ENCODE assay signal across 26 mouse cellular contexts in genomic region chr10:26363605-26364004, GRCm38 (mm10). TPM values are rescaled to one million over a fixed set of nuclear protein-coding genes. Genes with fewer than 3 reads are reported as not detected.
A peak's percentile ranks its signal among the peaks of the same experiment; 100 is the strongest.
DNase-seq lines count a peak whose midpoint lies in the region; ATAC-seq and TF ChIP-seq lines count a peak whose summit lies in the region.
"Had no signal": no experiment of that assay in that cellular context is flagged by ENCODE, and none has a peak within 500 bp of the region (broad histone marks: within the 10 kb centered on the region; RNA-seq: fewer than 3 reads in every experiment).

No protein-coding gene starts in this region.

- no peak for TF ChIP-seq CTCF in lung, embryonic 14.5 days (IDR thresholded peaks at IDR 0.05; ENCODE audit: low read depth)

- no peaks in the 10 kb centered on the region; the same call in 1 of the 2 replicates for H3K36me3 ChIP-seq in lung, embryonic 14.5 days (ENCODE audit: insufficient read depth)
- H3K36me3 ChIP-seq in midbrain, embryonic 13.5 days = peaks cover 7% of the 10 kb centered on the region; the same call in 1 of the 2 replicates
- H3K36me3 ChIP-seq: intestine, embryonic 15.5 days had no signal

- H3K4me2 ChIP-seq in lung, embryonic 14.5 days = no peak overlapping the region
- H3K4me2 ChIP-seq in midbrain, embryonic 13.5 days (replicated peaks) = no peak overlapping the region
- H3K4me2 ChIP-seq: heart, embryonic 13.5 days; intestine, embryonic 15.5 days; liver, embryonic 13.5 days; neural tube, embryonic 12.5 days had no signal

- 24% methylated on average over 3 of the region's 3 CpGs for WGBS in lung, embryonic 14.5 days
- WGBS in midbrain, embryonic 13.5 days = 18% methylated on average over 3 of the region's 3 CpGs

- ATAC-seq in CD4-positive, CD25-positive, alpha-beta regulatory T cell, adult 4 months = no peak
- ATAC-seq in lung, embryonic 14.5 days (ENCODE audit: insufficient read depth) = peak; percentile 56; the same call in 1 of the 2 replicates
- peak; percentile 70 for ATAC-seq in midbrain, embryonic 13.5 days
- ATAC-seq: hindbrain, embryonic 16.5 days; intestine, embryonic 15.5 days had no signal

- DNase-seq in CD4-positive, CD25-positive, alpha-beta regulatory T cell, adult 2 months (ENCODE audit: low read depth, low spot score) = peak; percentile 19
- peak; percentile 34 for DNase-seq in lung, embryonic 14.5 days
- no peak for DNase-seq in lung, postnatal 36 days
- DNase-seq in left cerebral cortex, postnatal 36 days (ENCODE audit: low spot score in 2 of 2) = no peak
- no peak for DNase-seq in adipocyte (ENCODE audit: low spot score)
- no peak for DNase-seq in urinary bladder, postnatal 4 days (ENCODE audit: low spot score in 2 of 2)
- DNase-seq: adrenal gland, adult 2 months; adrenal gland, postnatal 36 days; cerebellum, adult 8-10 months; cerebellum, postnatal 25 days; kidney, adult 2 months; kidney, postnatal 4 days; left cerebral cortex, postnatal 4 days; liver, embryonic 13.5 days; lung, adult 18-20 months; lung, postnatal 10 days; right cerebral cortex, adult 18-20 months had no signal

- no peaks in the 10 kb centered on the region for H3K27me3 ChIP-seq in lung, embryonic 14.5 days (ENCODE audit: insufficient read depth, low read length)
- no peaks in the 10 kb centered on the region for H3K27me3 ChIP-seq in midbrain, embryonic 13.5 days
- H3K27me3 ChIP-seq: heart, embryonic 13.5 days; intestine, embryonic 15.5 days; liver, embryonic 13.5 days; neural tube, embryonic 12.5 days had no signal

- no peaks in the 10 kb centered on the region for H3K9me3 ChIP-seq in lung, embryonic 14.5 days (ENCODE audit: low read depth, low read length)
- no peaks in the 10 kb centered on the region for H3K9me3 ChIP-seq in midbrain, embryonic 13.5 days
- H3K9me3 ChIP-seq: heart, embryonic 13.5 days; hindbrain, embryonic 10.5 days; intestine, embryonic 15.5 days; liver, embryonic 13.5 days; neural tube, embryonic 12.5 days had no signal

- H3K4me1 ChIP-seq in lung, embryonic 14.5 days (ENCODE audit: insufficient read depth) = no peaks in the 10 kb centered on the region
- peaks cover 14% of the 10 kb centered on the region for H3K4me1 ChIP-seq in midbrain, embryonic 13.5 days (replicated peaks)
- H3K4me1 ChIP-seq: hindbrain, embryonic 10.5 days; intestine, embryonic 15.5 days had no signal

- H3K4me3 ChIP-seq in lung, embryonic 14.5 days (ENCODE audit: low read depth, low read length) = no peak overlapping the region
- H3K4me3 ChIP-seq in midbrain, embryonic 13.5 days (replicated peaks) = no peak overlapping the region
- H3K4me3 ChIP-seq: heart, embryonic 13.5 days; hindbrain, embryonic 10.5 days; intestine, embryonic 15.5 days; liver, embryonic 13.5 days; myocyte; neural tube, embryonic 12.5 days had no signal

- no peak overlapping the region for H3K27ac ChIP-seq in lung, embryonic 14.5 days (ENCODE audit: low read depth)
- H3K27ac ChIP-seq in midbrain, embryonic 13.5 days = no peak overlapping the region
- H3K27ac ChIP-seq: heart, embryonic 13.5 days; hindbrain, embryonic 10.5 days; intestine, embryonic 15.5 days; kidney, postnatal 0 days; liver, embryonic 13.5 days; neural tube, embryonic 12.5 days had no signal

- intact Hi-C loops in left cerebral cortex, postnatal 36 days (cut with DNase I) = no loop called here

- H3K9ac ChIP-seq in lung, embryonic 14.5 days = no peak overlapping the region
- H3K9ac ChIP-seq in midbrain, embryonic 13.5 days (replicated peaks) = no peak overlapping the region
- H3K9ac ChIP-seq: heart, embryonic 13.5 days; intestine, embryonic 15.5 days; liver, embryonic 13.5 days; neural tube, embryonic 12.5 days had no signal

RNA-seq across cellular contexts. Expression of gene L3mbtl3, which starts 12.2 kb away (rescaled TPM):
- 10 to 100 TPM; 13.4 to 14.9 TPM for polyA plus RNA-seq in CD4-positive, CD25-positive, alpha-beta regulatory T cell, adult 4 months (2017; shearing (Covaris generic))
- polyA plus RNA-seq in lung, embryonic 14.5 days (2014; fragmentation: Nextera tagmentation; extraction: Ambion mirVana) = 18.2 and 19.7 TPM in 2 replicates
- polyA plus RNA-seq in midbrain, embryonic 13.5 days (2015; fragmentation: Nextera tagmentation; extraction: Ambion mirVana) = 25.5 and 27.9 TPM in 2 replicates
- total RNA-seq in left cerebral cortex, postnatal 36 days (2021) = 10 to 100 TPM; 27.1 to 27.7 TPM

Comparison
In these comparisons a context has a peak if more than half of its experiments do, and no peak if none do; other contexts are left out.
1. DNase-seq: peak in CD4-positive, CD25-positive, alpha-beta regulatory T cell, adult 2 months (single experiment) and lung, embryonic 14.5 days (single experiment); none in lung, postnatal 36 days (single experiment), left cerebral cortex, postnatal 36 days (0 of 2), adipocyte (single experiment) and urinary bladder, postnatal 4 days (0 of 2).